Mouse (Mus musculus): ENCODE results near the gene Rspo4.

Rspo4 gene

DNA sequence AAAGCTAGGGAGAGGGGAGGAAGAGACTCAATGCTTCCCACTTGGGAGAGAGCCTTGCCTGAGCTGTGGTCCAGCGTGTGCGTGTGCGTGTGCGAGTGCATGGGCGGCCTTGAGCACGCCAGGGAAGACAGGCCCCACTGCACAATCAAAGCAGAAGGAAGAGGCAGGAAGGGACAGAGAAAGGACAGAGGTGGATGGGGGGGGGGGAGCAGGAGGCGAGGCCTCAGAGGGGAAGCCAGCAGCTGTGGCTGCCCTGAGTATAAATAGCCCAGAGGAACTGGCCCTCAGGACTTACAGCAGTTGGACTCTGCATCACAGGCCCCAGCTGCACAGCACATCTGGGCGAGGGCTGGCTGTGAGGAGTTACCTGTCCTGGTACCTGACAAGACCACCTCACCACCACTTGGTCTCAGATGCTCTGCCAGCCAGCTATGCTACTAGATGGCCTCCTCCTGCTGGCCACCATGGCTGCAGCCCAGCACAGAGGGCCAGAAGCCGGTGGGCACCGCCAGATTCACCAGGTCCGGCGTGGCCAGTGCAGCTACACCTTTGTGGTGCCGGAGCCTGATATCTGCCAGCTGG, 68.3 kb downstream of the Rspo4 start, which contains the start of gene Angpt4:
Angpt4 (plus strand) TSS at position 292 of the 582 bp plus-strand sequence.
- DNase-seq (ENCODE audit: low read depth), result no peak

DNA sequence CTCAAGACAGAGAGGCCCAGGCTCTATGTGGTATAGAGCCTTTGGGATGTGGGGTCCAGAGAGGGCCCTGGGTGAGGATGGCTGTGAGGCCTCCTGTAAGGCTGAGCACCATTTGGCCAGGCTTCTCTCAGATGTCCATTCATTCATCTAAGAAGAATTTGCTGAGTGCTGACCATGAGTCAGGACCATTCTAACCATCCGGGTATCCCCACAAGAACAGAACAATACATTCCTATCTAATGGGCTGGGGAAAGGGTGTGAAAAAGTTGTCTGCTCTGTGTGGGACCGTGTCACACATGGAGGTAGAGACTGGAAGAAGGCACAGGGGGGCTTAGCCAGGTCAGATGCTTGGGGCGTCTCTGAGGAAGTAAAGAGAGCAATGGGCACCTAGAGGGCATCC, 69.0 kb downstream of the Rspo4 start:
- DNase-seq (ENCODE audit: low read depth), result no peak

DNA sequence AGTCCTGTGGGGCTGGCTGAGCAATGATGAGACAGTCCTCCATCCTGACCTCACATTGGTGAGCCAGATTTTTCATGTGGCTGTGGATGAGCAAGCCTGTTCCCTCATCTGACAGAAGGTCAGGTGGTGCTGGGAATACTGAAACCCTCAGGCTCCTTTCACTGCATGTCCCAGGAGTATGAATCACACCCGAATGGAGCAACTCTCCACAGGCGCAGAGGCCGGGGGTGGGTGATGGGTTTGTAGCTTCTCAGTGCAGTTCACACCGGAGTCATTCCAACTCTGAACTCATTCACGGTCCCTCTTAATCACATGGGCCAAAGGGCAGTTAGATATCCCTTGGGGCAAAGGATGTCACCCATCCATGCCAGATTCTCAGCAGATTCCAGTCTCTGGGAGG, 71.4 kb downstream of the Rspo4 start:
- DNase-seq (ENCODE audit: low read depth), result no peak

DNA sequence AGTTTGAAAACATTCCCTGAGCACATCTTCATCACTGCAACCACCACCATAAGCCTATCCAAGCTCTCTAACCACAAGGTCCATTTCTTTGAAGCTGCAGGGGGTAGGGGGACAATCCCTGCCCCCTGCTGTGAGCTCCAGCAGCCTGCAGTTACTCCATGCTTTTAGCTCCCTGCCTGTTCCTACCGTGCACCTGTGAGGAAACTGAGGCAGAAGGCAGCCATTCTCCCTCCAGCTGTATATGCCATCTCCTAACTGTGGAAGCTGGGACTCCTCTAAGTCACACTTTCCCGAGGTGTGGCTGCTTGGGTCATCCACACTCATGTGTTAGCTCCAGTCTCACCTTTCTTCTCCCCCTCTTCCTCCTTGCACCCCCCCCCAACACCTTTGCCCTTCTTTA, 72.4 kb downstream of the Rspo4 start:
- no peak for DNase-seq (ENCODE audit: low read depth)

DNA sequence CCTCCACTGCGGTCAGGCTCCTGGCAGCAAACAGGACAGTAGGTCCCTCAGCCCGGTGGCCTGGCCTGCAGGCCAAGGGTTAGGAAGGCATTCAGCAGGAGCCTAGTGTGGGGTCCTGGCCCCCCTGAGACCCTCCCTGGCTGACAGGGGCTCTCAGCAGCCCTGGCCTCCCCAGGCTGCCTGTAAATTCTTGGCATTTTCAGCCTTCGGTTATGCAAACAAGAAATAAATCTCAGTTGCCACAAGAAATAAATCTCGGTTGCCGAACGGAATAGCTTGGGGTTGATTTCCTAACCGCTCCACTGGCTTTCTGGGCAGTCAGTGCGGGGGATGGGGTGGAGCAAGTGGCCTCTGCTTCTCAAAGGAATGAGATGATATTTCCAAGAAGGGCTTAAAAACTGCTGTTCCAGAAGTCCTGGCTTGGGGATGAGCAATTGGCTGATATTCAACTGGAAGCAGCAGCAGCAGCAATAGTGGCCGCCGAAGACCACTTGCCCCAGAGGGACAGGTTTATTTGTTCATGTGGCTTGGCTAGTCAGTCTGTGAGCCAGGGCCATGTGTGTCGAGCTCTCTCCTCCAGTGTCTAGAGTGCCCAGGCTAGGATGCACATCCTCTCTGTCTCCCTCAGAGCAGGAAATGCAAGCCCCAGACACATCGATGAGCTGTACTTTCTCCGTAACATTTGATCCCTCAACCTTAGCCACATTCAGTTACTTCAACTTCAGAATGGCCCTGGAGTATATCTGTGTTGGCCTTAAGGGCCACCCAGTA, 73.5 kb downstream of the Rspo4 start:
- no peak for DNase-seq (ENCODE audit: low read depth)

DNA sequence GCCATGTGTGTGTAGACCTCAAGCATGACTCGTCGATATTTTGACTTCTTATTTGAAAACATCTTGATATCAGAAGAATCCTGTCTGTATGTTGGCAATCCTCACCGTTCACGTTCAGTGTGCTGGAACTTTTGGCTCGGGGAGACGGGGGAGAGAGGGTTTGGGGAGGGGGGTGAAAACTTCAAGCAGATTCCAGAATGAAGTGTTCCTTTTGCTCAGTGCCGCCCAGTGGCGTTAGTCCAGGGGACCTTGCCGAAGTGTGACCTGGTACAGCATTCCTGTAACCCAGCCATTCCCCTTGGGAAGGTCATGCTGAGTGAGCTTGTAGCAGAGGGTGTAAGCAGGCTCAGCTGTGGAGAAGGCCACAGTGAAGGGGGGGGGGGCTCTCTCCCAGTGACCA, 76.4 kb downstream of the Rspo4 start:
- DNase-seq (ENCODE audit: low read depth), result no peak

DNA sequence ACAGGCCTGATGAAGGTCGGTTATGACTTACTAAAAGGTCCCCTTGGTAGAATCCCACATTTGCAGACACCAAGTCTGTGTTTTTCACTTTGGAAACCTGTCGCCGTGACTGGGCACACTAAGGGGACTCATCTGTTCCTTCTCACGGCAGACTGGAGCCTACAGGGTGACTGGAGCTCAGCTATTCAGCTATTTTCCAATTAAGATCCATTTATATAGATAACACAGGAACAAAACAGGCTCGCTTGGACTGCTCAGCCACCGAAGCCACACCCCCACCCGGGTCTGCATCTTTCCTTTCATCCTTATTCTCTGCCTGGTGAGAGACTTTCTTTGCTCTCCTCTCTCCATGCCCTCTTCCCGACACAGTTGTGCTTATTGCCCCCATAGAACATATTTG, 78.3 kb downstream of the Rspo4 start:
- no peak for DNase-seq (ENCODE audit: low read depth)

DNA sequence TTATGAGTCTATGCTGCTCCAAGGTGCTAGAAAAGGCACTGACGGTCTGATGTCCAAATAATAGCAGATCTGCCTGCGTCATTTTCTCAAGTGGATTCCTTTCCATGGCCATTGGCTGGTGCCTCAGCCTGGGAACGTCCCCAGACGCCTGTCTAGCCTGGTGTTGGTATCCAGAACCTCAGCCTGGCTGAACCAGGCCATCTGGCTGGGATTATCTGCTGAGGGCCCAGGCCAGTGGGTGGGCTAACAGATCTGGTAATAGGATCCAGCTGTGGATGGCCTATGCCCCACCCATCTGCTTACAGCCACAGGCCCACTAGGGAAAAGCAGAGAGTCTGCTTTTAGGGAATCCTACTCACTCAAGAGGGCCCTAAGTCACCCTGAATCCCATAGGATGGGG, 78.9 kb downstream of the Rspo4 start:
- DNase-seq (ENCODE audit: low read depth), result no peak
